Mouse (Mus musculus) cerebellum, adult 2 months (tissue): Measurements from ENCODE around the gene Fth1.

Source experiments
- CTCF ChIP-seq: fragments of 200-500 bp; IDR thresholded peaks from 2 replicates; pipeline ENCODE4 v1.5.1; 2011; ENCODE audit warnings: low read depth, mild to moderate bottlenecking, control low read depth, low read length, moderate library complexity, borderline replicate concordance; ENCODE audit not compliant: insufficient read depth
- POLR2A ChIP-seq: fragments of 200-500 bp; IDR thresholded peaks from 2 replicates; pipeline ENCODE4 v1.6.1; 2011; ENCODE audit warnings: low read length, control low read depth, borderline replicate concordance; ENCODE audit not compliant: insufficient read depth

DNA sequence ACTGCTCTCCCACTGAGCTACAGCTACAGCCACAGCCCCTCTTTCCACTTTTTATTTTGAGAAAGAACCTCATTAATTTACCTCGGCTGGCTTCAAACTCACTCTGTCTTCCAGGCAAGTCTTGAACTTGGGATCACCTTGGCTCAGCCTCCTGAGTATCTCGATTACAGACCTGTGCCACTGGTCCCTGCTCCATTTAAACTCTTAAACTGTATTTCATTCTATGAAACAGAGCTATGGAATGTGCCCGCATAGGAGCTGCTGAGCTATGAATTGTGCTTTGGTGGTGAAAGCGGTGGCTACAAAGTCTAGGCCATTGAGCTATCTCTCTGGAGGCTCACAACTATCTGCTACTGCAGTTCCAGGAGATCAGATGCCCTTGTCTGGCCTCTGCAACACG lies 22.4 kb upstream of the Fth1 start:
- TF ChIP-seq CTCF (no peak), POLR2A (no peak)
